Comparison of ENCODE assay signal across 10 mouse cellular contexts in the genomic region with DNA sequence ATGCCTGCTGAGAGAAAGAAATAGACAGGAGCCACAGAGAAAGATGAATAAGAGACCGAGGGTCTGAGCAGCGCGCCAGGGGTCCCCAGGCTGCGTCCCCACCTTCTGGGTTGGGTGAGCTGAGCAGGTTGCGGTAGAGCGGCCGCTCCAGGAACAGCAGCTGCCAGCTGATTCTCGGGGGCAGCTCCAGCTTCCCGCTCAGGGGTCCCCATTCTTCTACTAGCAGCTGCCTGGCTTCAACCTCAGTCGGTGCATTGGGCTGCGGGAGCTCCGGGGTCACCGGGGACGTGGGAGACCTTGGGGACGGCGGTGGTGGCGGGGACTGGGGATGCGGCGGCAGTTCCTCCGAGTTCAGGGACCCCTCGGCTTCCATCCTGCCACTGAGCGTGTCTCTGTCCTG. TPM values are rescaled to one million over a fixed set of nuclear protein-coding genes. Genes with fewer than 3 reads are reported as not detected.
DNase-seq lines count a peak whose midpoint lies in the region; ATAC-seq and TF ChIP-seq lines count a peak whose summit lies in the region.
"Had no signal": no experiment of that assay in that cellular context is flagged by ENCODE, and none has a peak within 500 bp of the region (broad histone marks: within the 10 kb centered on the region; RNA-seq: fewer than 3 reads in every experiment).

No protein-coding gene starts in this region.

- no peaks in the 10 kb centered on the region for H3K9me3 ChIP-seq in kidney, embryonic 16.5 days (ENCODE audit: low read length)
- no peaks in the 10 kb centered on the region for H3K9me3 ChIP-seq in embryonic facial prominence, embryonic 14.5 days (ENCODE audit: control insufficient read depth, low read length)
- H3K9me3 ChIP-seq in hindbrain, postnatal 0 days (ENCODE audit: low read length) = no peaks in the 10 kb centered on the region
- no peaks in the 10 kb centered on the region for H3K9me3 ChIP-seq in midbrain, embryonic 16.5 days (replicated peaks; ENCODE audit: control insufficient read depth, low read length, poor library complexity, severe bottlenecking)

- 0 out of 2 replicates have a peak overlapping the region, but pooled peaks have one; percentile 3 for H3K9ac ChIP-seq in kidney, embryonic 16.5 days (replicated peaks; ENCODE audit: low read length)
- H3K9ac ChIP-seq in embryonic facial prominence, embryonic 14.5 days (ENCODE audit: low read depth, low read length) = peak overlapping the region; percentile 34; the same call in 1 of the 2 replicates
- no peak overlapping the region for H3K9ac ChIP-seq in hindbrain, postnatal 0 days (replicated peaks; ENCODE audit: low read length)
- peak overlapping the region; percentile 60; the same call in 1 of the 2 replicates for H3K9ac ChIP-seq in midbrain, embryonic 16.5 days (ENCODE audit: low read depth, low read length)

- WGBS in kidney, embryonic 16.5 days = 1% methylated on average over 22 of the region's 22 CpGs
- 2% methylated on average over 20 of the region's 22 CpGs for WGBS in embryonic facial prominence, embryonic 14.5 days
- whole genome bisulfite sequencing in hindbrain, postnatal 0 days = under 1% methylated on average over 19 of the region's 22 CpGs
- WGBS in midbrain, embryonic 16.5 days = 0% methylated on average over 22 of the region's 22 CpGs

- no peak overlapping the region for H3K27ac ChIP-seq in kidney, embryonic 16.5 days (ENCODE audit: low read length)
- no peak overlapping the region for H3K27ac ChIP-seq in embryonic facial prominence, embryonic 14.5 days (replicated peaks; ENCODE audit: low read depth, low read length)
- H3K27ac ChIP-seq in hindbrain, postnatal 0 days = no peak overlapping the region
- no peak overlapping the region for H3K27ac ChIP-seq in midbrain, embryonic 16.5 days (ENCODE audit: low read length)

- peaks cover 26% of the 10 kb centered on the region for H3K27me3 ChIP-seq in kidney, embryonic 16.5 days (ENCODE audit: insufficient read depth, low read length)
- H3K27me3 ChIP-seq in embryonic facial prominence, embryonic 14.5 days (replicated peaks; ENCODE audit: control insufficient read depth, insufficient read depth, low read length) = peaks cover 45% of the 10 kb centered on the region
- H3K27me3 ChIP-seq in hindbrain, postnatal 0 days (ENCODE audit: insufficient read depth, low read length) = peaks cover 10% of the 10 kb centered on the region; the same call in 1 of the 2 replicates
- peaks cover 24% of the 10 kb centered on the region for H3K27me3 ChIP-seq in midbrain, embryonic 16.5 days (ENCODE audit: control insufficient read depth, insufficient read depth, low read depth, low read length)

- no peak for DNase-seq in kidney, adult 11 months
- DNase-seq in embryonic facial prominence, embryonic 14.5 days (ENCODE audit: low spot score) = no peak
- DNase-seq in hindbrain, postnatal 0 days (ENCODE audit: low spot score) = no peak
- DNase-seq in left cerebral cortex, adult 18-20 months (ENCODE audit: low spot score in 2 of 2) = no peak
- DNase-seq: kidney, adult 9 months had no signal

- H3K4me3 ChIP-seq in kidney, embryonic 16.5 days (ENCODE audit: low read length) = peak overlapping the region; percentile 28
- H3K4me3 ChIP-seq in embryonic facial prominence, embryonic 14.5 days (ENCODE audit: low read depth, low read length) = peak overlapping the region; percentile 23
- H3K4me3 ChIP-seq in hindbrain, postnatal 0 days (ENCODE audit: low read length) = peak overlapping the region; percentile 26
- H3K4me3 ChIP-seq in midbrain, embryonic 16.5 days (ENCODE audit: low read depth, low read length) = peak overlapping the region; percentile 37

- TF ChIP-seq CTCF in hindbrain, postnatal 0 days (IDR thresholded peaks at IDR 0.05; ENCODE audit: low read depth) = no peak

- no peaks in the 10 kb centered on the region for H3K36me3 ChIP-seq in kidney, embryonic 16.5 days (ENCODE audit: insufficient read depth, low read length)
- no peaks in the 10 kb centered on the region for H3K36me3 ChIP-seq in embryonic facial prominence, embryonic 14.5 days (ENCODE audit: control insufficient read depth, insufficient read depth, low read length)
- no peaks in the 10 kb centered on the region for H3K36me3 ChIP-seq in hindbrain, postnatal 0 days (ENCODE audit: insufficient read depth, low read length)
- H3K36me3 ChIP-seq in midbrain, embryonic 16.5 days (ENCODE audit: control insufficient read depth, insufficient read depth, low read length) = no peaks in the 10 kb centered on the region

- H3K4me1 ChIP-seq in kidney, embryonic 16.5 days (ENCODE audit: insufficient read depth, low read length) = peaks cover 18% of the 10 kb centered on the region
- no peaks in the 10 kb centered on the region; the same call in 1 of the 2 replicates for H3K4me1 ChIP-seq in embryonic facial prominence, embryonic 14.5 days (ENCODE audit: control insufficient read depth, insufficient read depth, low read length)
- no peaks in the 10 kb centered on the region for H3K4me1 ChIP-seq in hindbrain, postnatal 0 days (ENCODE audit: insufficient read depth, low read length)
- H3K4me1 ChIP-seq in midbrain, embryonic 16.5 days (ENCODE audit: control insufficient read depth, insufficient read depth, low read length) = peaks cover 15% of the 10 kb centered on the region; the same call in 1 of the 2 replicates

- peak overlapping the region; percentile 46 for H3K4me2 ChIP-seq in kidney, embryonic 16.5 days (replicated peaks; ENCODE audit: low read depth, low read length)
- H3K4me2 ChIP-seq in embryonic facial prominence, embryonic 14.5 days (ENCODE audit: low read depth, low read length) = peak overlapping the region; percentile 49
- peak overlapping the region; percentile 55 for H3K4me2 ChIP-seq in hindbrain, postnatal 0 days (ENCODE audit: low read depth, low read length)
- H3K4me2 ChIP-seq in midbrain, embryonic 16.5 days (ENCODE audit: low read length) = peak overlapping the region; percentile 73

- ATAC-seq in kidney, embryonic 16.5 days (ENCODE audit: low FRiP score, low TSS enrichment) = no peak
- ATAC-seq in embryonic facial prominence, embryonic 14.5 days (ENCODE audit: low read depth) = no peak
- no peak; the same call in 1 of the 2 replicates for ATAC-seq in hindbrain, postnatal 0 days
- no peak for ATAC-seq in midbrain, embryonic 16.5 days
- ATAC-seq in inflammation-experienced regulatory T-cells, adult 6 months = no peak
- no peak for ATAC-seq in monocyte, adult 5-6 weeks (replicated peaks; ENCODE audit: insufficient number of reproducible peaks, low FRiP score, low TSS enrichment, poor library complexity, severe bottlenecking)

RNA-seq across cellular contexts. Expression of gene Nccrp1, which starts 0.4 kb away (rescaled TPM):
- 0.18 TPM in 1 of 2 replicates, not detected in the other for polyA plus RNA-seq in kidney, embryonic 16.5 days (2015; fragmentation: Nextera tagmentation; extraction: Ambion mirVana)
- 0.17 and 0.43 TPM in 2 replicates for polyA plus RNA-seq in embryonic facial prominence, embryonic 14.5 days (2014; fragmentation: Nextera tagmentation; extraction: Ambion mirVana)
- not detected in 2 replicates for total RNA-seq in hindbrain, postnatal 0 days (2014; rRNA removed)
- polyA plus RNA-seq in hindbrain, postnatal 0 days (2015; fragmentation: Nextera tagmentation; extraction: Ambion mirVana) = 0.34 TPM in 2 replicates
- polyA plus RNA-seq in midbrain, embryonic 16.5 days (2015; fragmentation: Nextera tagmentation; extraction: Ambion mirVana) = 0.15 TPM in 1 of 2 replicates, not detected in the other
- polyA plus RNA-seq in inflammation-experienced regulatory T-cells, adult 6 months (2017; shearing (Covaris generic)) = 1 to 10 TPM in 1 of 3 experiments, not detected in 2; 1.4 TPM
- total RNA-seq in left cerebral cortex, adult 18-20 months (2021) = under 1 TPM in 1 of 2 experiments, not detected in 1; 0.28 TPM
- total RNA-seq in monocyte, adult 5-6 weeks (2017) = not detected in 3 replicates

RNA-seq across cellular contexts. Expression of gene Sycn, which starts 6.0 kb away (rescaled TPM):
- polyA plus RNA-seq in kidney, embryonic 16.5 days (2015; fragmentation: Nextera tagmentation; extraction: Ambion mirVana) = not detected in 2 replicates
- not detected in 2 replicates for polyA plus RNA-seq in embryonic facial prominence, embryonic 14.5 days (2014; fragmentation: Nextera tagmentation; extraction: Ambion mirVana)
- total RNA-seq in hindbrain, postnatal 0 days (2014; rRNA removed) = not detected in 2 replicates
- not detected in 2 replicates for polyA plus RNA-seq in hindbrain, postnatal 0 days (2015; fragmentation: Nextera tagmentation; extraction: Ambion mirVana)
- polyA plus RNA-seq in midbrain, embryonic 16.5 days (2015; fragmentation: Nextera tagmentation; extraction: Ambion mirVana) = not detected in 2 replicates
- polyA plus RNA-seq in inflammation-experienced regulatory T-cells, adult 6 months (2017; shearing (Covaris generic)) = not detected
- total RNA-seq in left cerebral cortex, adult 18-20 months (2021) = not detected
- not detected in 3 replicates for total RNA-seq in monocyte, adult 5-6 weeks (2017)
- total RNA-seq: common myeloid progenitor, adult 5-6 weeks had no signal

RNA-seq across cellular contexts. Expression of gene Ifnl3, which starts 24.0 kb away (rescaled TPM):
- polyA plus RNA-seq in kidney, embryonic 16.5 days (2015; fragmentation: Nextera tagmentation; extraction: Ambion mirVana) = not detected in 2 replicates
- not detected in 2 replicates for polyA plus RNA-seq in embryonic facial prominence, embryonic 14.5 days (2014; fragmentation: Nextera tagmentation; extraction: Ambion mirVana)
- total RNA-seq in hindbrain, postnatal 0 days (2014; rRNA removed) = not detected in 2 replicates
- polyA plus RNA-seq in hindbrain, postnatal 0 days (2015; fragmentation: Nextera tagmentation; extraction: Ambion mirVana) = not detected in 2 replicates
- polyA plus RNA-seq in midbrain, embryonic 16.5 days (2015; fragmentation: Nextera tagmentation; extraction: Ambion mirVana) = not detected in 2 replicates
- polyA plus RNA-seq in inflammation-experienced regulatory T-cells, adult 6 months (2017; shearing (Covaris generic)) = not detected
- total RNA-seq in left cerebral cortex, adult 18-20 months (2021) = not detected
- not detected in 3 replicates for total RNA-seq in monocyte, adult 5-6 weeks (2017)
- total RNA-seq: common myeloid progenitor, adult 5-6 weeks had no signal

RNA-seq across cellular contexts. Expression of gene Ifnl2, which starts 36.4 kb away (rescaled TPM):
- polyA plus RNA-seq in kidney, embryonic 16.5 days (2015; fragmentation: Nextera tagmentation; extraction: Ambion mirVana) = not detected in 2 replicates
- polyA plus RNA-seq in embryonic facial prominence, embryonic 14.5 days (2014; fragmentation: Nextera tagmentation; extraction: Ambion mirVana) = not detected in 2 replicates
- not detected in 2 replicates for total RNA-seq in hindbrain, postnatal 0 days (2014; rRNA removed)
- not detected in 2 replicates for polyA plus RNA-seq in hindbrain, postnatal 0 days (2015; fragmentation: Nextera tagmentation; extraction: Ambion mirVana)
- not detected in 2 replicates for polyA plus RNA-seq in midbrain, embryonic 16.5 days (2015; fragmentation: Nextera tagmentation; extraction: Ambion mirVana)
- polyA plus RNA-seq in inflammation-experienced regulatory T-cells, adult 6 months (2017; shearing (Covaris generic)) = not detected
- total RNA-seq in left cerebral cortex, adult 18-20 months (2021) = not detected
- not detected in 3 replicates for total RNA-seq in monocyte, adult 5-6 weeks (2017)
- total RNA-seq: common myeloid progenitor, adult 5-6 weeks had no signal

RNA-seq across cellular contexts. Expression of gene Samd4b, which starts 51.3 kb away (rescaled TPM):
- polyA plus RNA-seq in kidney, embryonic 16.5 days (2015; fragmentation: Nextera tagmentation; extraction: Ambion mirVana) = 16.7 and 20.7 TPM in 2 replicates
- 31.5 and 33.8 TPM in 2 replicates for polyA plus RNA-seq in embryonic facial prominence, embryonic 14.5 days (2014; fragmentation: Nextera tagmentation; extraction: Ambion mirVana)
- total RNA-seq in hindbrain, postnatal 0 days (2014; rRNA removed) = 58.8 and 60.5 TPM in 2 replicates
- polyA plus RNA-seq in hindbrain, postnatal 0 days (2015; fragmentation: Nextera tagmentation; extraction: Ambion mirVana) = 17.7 and 19.7 TPM in 2 replicates
- polyA plus RNA-seq in midbrain, embryonic 16.5 days (2015; fragmentation: Nextera tagmentation; extraction: Ambion mirVana) = 20.2 and 20.4 TPM in 2 replicates
- 1 to 10 TPM; 6.4 to 9.8 (median 8.2) TPM for polyA plus RNA-seq in inflammation-experienced regulatory T-cells, adult 6 months (2017; shearing (Covaris generic))
- 10 to 100 TPM; 67.8 to 80.1 TPM for total RNA-seq in left cerebral cortex, adult 18-20 months (2021)
- 7.1 to 11.4 TPM (median 10.1 TPM) in 3 replicates for total RNA-seq in monocyte, adult 5-6 weeks (2017)
